Mouse (Mus musculus): ENCODE measurements around the gene Ccdc12.

- TF ChIP-seq POLR2A (IDR thresholded peaks at IDR 0.05; ENCODE audit: extremely low read depth, insufficient read depth, low read length) (no peak), CTCF (IDR thresholded peaks at IDR 0.05; ENCODE audit: extremely low read depth, insufficient read depth, low read length) (no peak)
Measured at GRCm38 (mm10) chr9:110734154-110734553, 77.9 kb downstream of the Ccdc12 start.

Data from cortical plate, adult 2 months (tissue).